Mouse (Mus musculus): ENCODE data around the gene Npas3. TPM values are rescaled to one million over a fixed set of nuclear protein-coding genes. Genes with fewer than 3 reads are reported as not detected.

The Npas3 gene
- total and polyA plus RNA-seq, 2 experiments from 2014 or later: 16.6 to 28.3 TPM

DNA sequence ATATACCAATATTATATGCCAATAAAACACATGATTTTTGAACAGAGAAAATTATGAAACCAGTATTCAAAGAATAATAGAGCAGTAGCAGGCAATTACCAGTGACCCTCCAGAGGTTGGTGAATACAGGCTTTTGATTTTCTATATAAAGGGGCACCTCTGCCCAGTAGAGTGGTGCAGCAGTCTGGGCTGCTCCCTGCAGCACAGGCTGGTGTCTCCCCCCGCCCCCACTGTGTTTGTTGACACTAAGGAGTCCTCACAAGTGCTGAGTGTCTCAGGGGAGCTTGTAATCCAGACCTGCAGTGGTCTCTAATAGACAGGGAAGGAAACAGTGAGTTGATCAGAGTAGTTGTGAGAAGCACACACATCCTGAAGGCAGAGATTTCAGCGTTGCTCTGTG lies 68.2 kb downstream of the Npas3 start:
- no peak overlapping the region for H3K27ac ChIP-seq (ENCODE audit: low read depth, low read length)
- H3K4me3 ChIP-seq (ENCODE audit: low read depth, low read length): no peak overlapping the region
- no peak overlapping the region for H3K4me2 ChIP-seq (ENCODE audit: low read depth)
- 52% methylated on average over 2 of the region's 2 CpGs for WGBS
- DNase-seq (no peak), ATAC-seq (no peak)
- H3K9ac ChIP-seq: no peak overlapping the region
- no peaks in the 10 kb centered on the region for H3K36me3 ChIP-seq (ENCODE audit: insufficient read depth)
- no peaks in the 10 kb centered on the region for H3K27me3 ChIP-seq (ENCODE audit: insufficient read depth, low read length)
- no peaks in the 10 kb centered on the region for H3K4me1 ChIP-seq (ENCODE audit: insufficient read depth)
- no peak for TF ChIP-seq CTCF (IDR thresholded peaks at IDR 0.05; ENCODE audit: low read depth)
- H3K9me3 ChIP-seq (ENCODE audit: low read length): no peaks in the 10 kb centered on the region

DNA sequence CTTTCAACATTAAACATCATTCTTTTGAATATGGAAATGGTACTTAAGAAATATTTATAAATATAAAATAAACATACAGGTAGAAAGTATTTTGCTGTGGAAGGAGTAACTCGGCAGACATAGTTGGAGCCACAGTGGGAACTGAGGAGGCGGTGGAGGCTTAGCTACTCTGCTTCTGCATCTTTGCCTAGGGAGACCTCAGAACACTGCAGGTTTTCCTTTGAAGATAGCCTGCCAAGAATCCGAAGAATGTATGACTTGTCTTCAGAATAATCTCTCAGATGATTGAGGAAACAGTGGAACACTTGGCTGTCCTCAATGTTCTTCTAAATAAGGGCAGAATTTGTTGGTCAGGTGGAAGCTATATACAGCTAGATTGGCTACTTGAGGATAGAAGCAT lies 69.3 kb downstream of the Npas3 start:
- Histone ChIP-seq H3K4me3 (ENCODE audit: low read depth, low read length) (no peak overlapping the region), H3K4me2 (ENCODE audit: low read depth) (no peak overlapping the region), H3K9me3 (ENCODE audit: low read length) (no peaks in the 10 kb centered on the region), H3K4me1 (ENCODE audit: insufficient read depth) (no peaks in the 10 kb centered on the region), H3K27me3 (ENCODE audit: insufficient read depth, low read length) (no peaks in the 10 kb centered on the region), H3K9ac (no peak overlapping the region), H3K27ac (ENCODE audit: low read depth, low read length) (no peak overlapping the region), H3K36me3 (ENCODE audit: insufficient read depth) (no peaks in the 10 kb centered on the region)
- ATAC-seq: no peak
- no peak for DNase-seq
- TF ChIP-seq CTCF (IDR thresholded peaks at IDR 0.05; ENCODE audit: low read depth): no peak
- 73% methylated on average over 3 of the region's 3 CpGs for WGBS

DNA sequence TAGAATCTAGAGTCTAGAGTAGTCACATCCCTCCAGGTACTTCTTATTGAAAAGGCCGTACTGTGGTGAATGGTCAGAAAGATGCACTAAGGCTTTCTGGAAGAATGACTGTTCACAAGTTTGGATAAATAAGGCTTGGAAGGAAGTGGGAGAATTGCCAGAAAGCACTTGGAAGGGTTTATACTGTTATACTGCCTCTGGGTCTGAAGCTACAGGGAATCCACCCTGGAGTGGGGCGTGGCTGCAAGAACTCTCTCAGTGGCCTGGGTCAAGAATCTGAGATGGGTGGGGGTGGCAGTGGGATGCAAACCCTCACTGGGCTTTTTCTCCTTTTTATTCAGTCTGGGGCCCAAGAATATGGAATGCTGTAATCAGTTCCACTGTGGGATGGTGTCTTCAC lies 72.0 kb downstream of the Npas3 start:
- no peak for DNase-seq

DNA sequence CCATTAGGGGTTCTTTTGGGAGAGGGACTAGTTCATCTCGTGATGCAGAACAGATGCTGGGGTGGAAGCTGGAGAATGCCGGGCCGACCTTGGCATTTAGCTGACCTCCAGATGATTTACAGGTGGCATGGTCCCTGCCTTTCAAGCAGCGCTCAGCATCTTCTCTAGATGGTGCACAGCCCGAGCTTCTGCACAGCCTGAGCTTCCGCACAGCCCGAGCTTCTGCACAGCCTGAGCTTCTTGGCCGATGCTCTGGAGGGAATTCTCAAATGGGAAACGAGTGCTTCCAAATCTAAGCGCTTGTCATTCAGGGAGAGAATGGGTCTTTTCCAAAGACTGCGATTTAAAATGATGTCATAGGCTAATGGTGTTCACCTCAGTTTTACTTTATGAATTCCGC lies 72.5 kb downstream of the Npas3 start:
- no peak for TF ChIP-seq CTCF (IDR thresholded peaks at IDR 0.05; ENCODE audit: low read depth)
- no peak for ATAC-seq
- H3K36me3 ChIP-seq (ENCODE audit: insufficient read depth): no peaks in the 10 kb centered on the region
- H3K4me3 ChIP-seq (ENCODE audit: low read depth, low read length): no peak overlapping the region
- WGBS: 42% methylated on average over 12 of the region's 12 CpGs
- H3K4me1 ChIP-seq (ENCODE audit: insufficient read depth): no peaks in the 10 kb centered on the region
- H3K27ac ChIP-seq (ENCODE audit: low read depth, low read length): no peak overlapping the region
- no peak overlapping the region for H3K9ac ChIP-seq
- H3K27me3 ChIP-seq (ENCODE audit: insufficient read depth, low read length): no peaks in the 10 kb centered on the region
- no peak overlapping the region for H3K4me2 ChIP-seq (ENCODE audit: low read depth)
- H3K9me3 ChIP-seq (ENCODE audit: low read length): no peaks in the 10 kb centered on the region
- peak; percentile 35 for DNase-seq

More for the DNA sequence above, 72.0 kb downstream of the Npas3 start:
- Histone ChIP-seq H3K4me3 (ENCODE audit: low read depth, low read length) (no peak overlapping the region), H3K27me3 (ENCODE audit: insufficient read depth, low read length) (no peaks in the 10 kb centered on the region), H3K27ac (ENCODE audit: low read depth, low read length) (no peak overlapping the region), H3K36me3 (ENCODE audit: insufficient read depth) (no peaks in the 10 kb centered on the region), H3K9ac (no peak overlapping the region), H3K4me1 (ENCODE audit: insufficient read depth) (no peaks in the 10 kb centered on the region), H3K9me3 (ENCODE audit: low read length) (no peaks in the 10 kb centered on the region), H3K4me2 (ENCODE audit: low read depth) (no peak overlapping the region)
- 64% methylated on average over 2 of the region's 2 CpGs for WGBS
- ATAC-seq: no peak
- TF ChIP-seq CTCF (IDR thresholded peaks at IDR 0.05; ENCODE audit: low read depth): no peak

DNA sequence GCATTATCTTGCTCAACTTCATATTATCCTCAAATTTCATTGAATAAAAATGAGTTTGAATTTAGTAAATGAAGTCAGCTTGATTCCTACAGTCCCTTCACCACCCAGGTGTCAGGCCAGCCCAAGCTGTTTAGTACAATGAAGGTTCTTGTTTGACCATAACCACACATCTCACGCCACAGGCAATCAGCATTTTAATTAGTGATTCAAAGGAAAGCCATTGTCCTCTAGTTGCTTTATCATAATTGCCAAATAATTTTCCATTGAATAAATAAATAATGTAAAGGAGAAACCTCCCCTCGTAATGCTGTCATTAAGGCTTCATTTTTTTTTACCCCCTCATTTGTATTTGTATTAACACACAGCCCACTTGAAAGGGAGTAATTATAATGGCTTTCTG lies 73.5 kb downstream of the Npas3 start:
- H3K36me3 ChIP-seq (ENCODE audit: insufficient read depth): no peaks in the 10 kb centered on the region
- H3K4me2 ChIP-seq (ENCODE audit: low read depth): no peak overlapping the region
- no peak overlapping the region for H3K27ac ChIP-seq (ENCODE audit: low read depth, low read length)
- no peak overlapping the region for H3K4me3 ChIP-seq (ENCODE audit: low read depth, low read length)
- no peak for DNase-seq
- TF ChIP-seq CTCF (IDR thresholded peaks at IDR 0.05; ENCODE audit: low read depth): no peak
- 38% methylated on average over 2 of the region's 2 CpGs for WGBS
- no peaks in the 10 kb centered on the region for H3K9me3 ChIP-seq (ENCODE audit: low read length)
- ATAC-seq: no peak
- H3K9ac ChIP-seq: no peak overlapping the region
- H3K27me3 ChIP-seq (ENCODE audit: insufficient read depth, low read length): no peaks in the 10 kb centered on the region
- no peaks in the 10 kb centered on the region for H3K4me1 ChIP-seq (ENCODE audit: insufficient read depth)

DNA sequence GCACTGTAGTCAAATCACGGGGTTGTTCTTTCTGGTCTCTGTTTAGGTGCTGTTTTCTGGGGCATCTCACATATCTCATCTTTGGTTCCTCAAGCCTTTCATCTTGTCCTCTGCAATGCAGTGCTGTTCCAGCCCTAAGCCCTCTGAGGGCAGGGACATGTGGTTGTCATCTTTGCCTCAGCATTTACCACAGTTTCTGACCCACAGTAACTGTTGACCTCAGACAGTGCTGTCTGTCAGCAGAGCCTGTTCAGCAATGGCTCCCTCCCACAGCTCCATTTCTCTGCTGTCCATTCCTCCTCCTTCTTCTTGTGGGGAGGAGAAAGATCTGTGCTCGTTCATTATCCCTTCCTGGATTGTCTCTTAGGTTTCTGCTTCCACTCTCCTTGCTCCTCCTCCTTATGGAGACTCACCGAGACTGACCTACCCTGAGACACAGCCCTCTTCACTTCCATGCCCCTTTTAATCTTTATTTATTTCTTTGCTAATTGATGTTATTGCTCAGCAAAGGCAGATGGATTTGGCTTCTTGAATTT lies 79.2 kb downstream of the Npas3 start:
- DNase-seq (no peak), ATAC-seq (no peak)
- no peaks in the 10 kb centered on the region for H3K36me3 ChIP-seq (ENCODE audit: insufficient read depth)
- no peaks in the 10 kb centered on the region for H3K4me1 ChIP-seq (ENCODE audit: insufficient read depth)
- peaks cover 5% of the 10 kb centered on the region for H3K27me3 ChIP-seq (ENCODE audit: insufficient read depth, low read length)
- H3K27ac ChIP-seq (ENCODE audit: low read depth, low read length): no peak overlapping the region
- no peak overlapping the region for H3K4me2 ChIP-seq (ENCODE audit: low read depth)
- 41% methylated on average over 3 of the region's 3 CpGs for WGBS
- TF ChIP-seq CTCF (IDR thresholded peaks at IDR 0.05; ENCODE audit: low read depth): no peak
- H3K9ac ChIP-seq: no peak overlapping the region
- no peak overlapping the region for H3K4me3 ChIP-seq (ENCODE audit: low read depth, low read length)
- H3K9me3 ChIP-seq (ENCODE audit: low read length): no peaks in the 10 kb centered on the region

DNA sequence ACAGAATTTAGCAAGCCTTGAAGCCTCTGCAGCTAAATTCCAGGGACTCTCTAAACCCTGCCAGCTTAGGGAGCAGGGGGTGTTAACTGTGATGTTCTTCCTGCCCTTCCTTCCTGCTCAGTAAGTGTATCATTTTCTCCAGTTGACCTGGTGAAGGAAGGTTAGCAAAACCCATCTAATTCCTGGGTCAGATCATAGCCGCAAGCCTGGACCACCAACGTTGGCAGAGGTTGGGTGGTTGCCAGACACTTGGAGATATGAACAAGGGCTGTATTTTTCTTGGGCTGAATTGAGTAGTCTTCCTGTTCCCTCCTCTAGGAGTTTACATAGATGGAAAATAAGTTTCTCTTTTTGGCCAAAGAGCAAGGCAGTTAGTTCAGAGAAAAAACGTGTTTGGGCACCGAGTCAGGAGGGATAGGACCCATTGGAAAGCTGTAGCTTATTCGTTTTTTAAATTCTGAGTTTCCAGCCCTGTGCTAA lies 79.8 kb downstream of the Npas3 start:
- DNase-seq (peak; percentile 41), ATAC-seq (no peak; the same call in 1 of the 2 replicates)
- Histone ChIP-seq H3K27me3 (ENCODE audit: insufficient read depth, low read length) (peaks cover 5% of the 10 kb centered on the region), H3K4me2 (ENCODE audit: low read depth) (no peak overlapping the region), H3K9ac (no peak overlapping the region), H3K9me3 (ENCODE audit: low read length) (no peaks in the 10 kb centered on the region), H3K27ac (ENCODE audit: low read depth, low read length) (no peak overlapping the region), H3K4me1 (ENCODE audit: insufficient read depth) (no peaks in the 10 kb centered on the region), H3K36me3 (ENCODE audit: insufficient read depth) (no peaks in the 10 kb centered on the region), H3K4me3 (ENCODE audit: low read depth, low read length) (no peak overlapping the region)
- no peak for TF ChIP-seq CTCF (IDR thresholded peaks at IDR 0.05; ENCODE audit: low read depth)
- 20% methylated on average over 5 of the region's 5 CpGs for WGBS

Measured in forebrain, postnatal 0 days (tissue).